Comparison of ENCODE assay signal across 12 mouse cellular contexts in genomic region chr9:120861788-120862345, GRCm38 (mm10).
A peak's percentile ranks its signal among the peaks of the same experiment; 100 is the strongest.
DNase-seq lines count a peak whose midpoint lies in the region; ATAC-seq lines count a peak whose summit lies in the region.
"Had no signal": no experiment of that assay in that cellular context is flagged by ENCODE, and none has a peak within 500 bp of the region (broad histone marks: within the 10 kb centered on the region; RNA-seq: fewer than 3 reads in every experiment).

No protein-coding gene starts in this region.

- H3K4me1 ChIP-seq in neural tube, embryonic 13.5 days (replicated peaks): peaks cover 47% of the 10 kb centered on the region
- H3K4me1 ChIP-seq in neural tube, embryonic 15.5 days: peaks cover 29% of the 10 kb centered on the region
- H3K4me1 ChIP-seq in forebrain, embryonic 16.5 days (replicated peaks; ENCODE audit: control insufficient read depth, insufficient read depth, low read length): peaks cover 31% of the 10 kb centered on the region
- peaks cover 41% of the 10 kb centered on the region for H3K4me1 ChIP-seq in midbrain, embryonic 12.5 days

- 0 out of 2 replicates have a peak overlapping the region, but pooled peaks have one; percentile 20 for H3K27ac ChIP-seq in neural tube, embryonic 13.5 days (replicated peaks)
- no peak overlapping the region for H3K27ac ChIP-seq in neural tube, embryonic 15.5 days (replicated peaks)
- no peak overlapping the region for H3K27ac ChIP-seq in forebrain, embryonic 16.5 days (ENCODE audit: low read length)
- H3K27ac ChIP-seq in midbrain, embryonic 12.5 days (replicated peaks): peak overlapping the region; percentile 73; the same call in 1 of the 2 replicates
- H3K27ac ChIP-seq: kidney, postnatal 0 days; stomach, embryonic 15.5 days had no signal

- ATAC-seq in neural tube, embryonic 13.5 days (ENCODE audit: low read depth): peak; percentile 37; the same call in 1 of the 2 replicates
- ATAC-seq in neural tube, embryonic 15.5 days (ENCODE audit: low FRiP score): no peak
- ATAC-seq in forebrain, embryonic 16.5 days: no peak
- 0 out of 2 replicates have a peak, but pooled peaks have one; percentile 11 for ATAC-seq in midbrain, embryonic 12.5 days (ENCODE audit: low FRiP score, low read depth)

- H3K9ac ChIP-seq in neural tube, embryonic 13.5 days: 0 out of 2 replicates have a peak overlapping the region, but pooled peaks have one; percentile 0
- H3K9ac ChIP-seq in neural tube, embryonic 15.5 days (replicated peaks): no peak overlapping the region
- 0 out of 2 replicates have a peak overlapping the region, but pooled peaks have one; percentile 27 for H3K9ac ChIP-seq in forebrain, embryonic 16.5 days (replicated peaks; ENCODE audit: low read depth, low read length)
- H3K9ac ChIP-seq in midbrain, embryonic 12.5 days (replicated peaks): no peak overlapping the region
- H3K9ac ChIP-seq: stomach, embryonic 15.5 days had no signal

- H3K9me3 ChIP-seq in neural tube, embryonic 13.5 days: no peaks in the 10 kb centered on the region
- no peaks in the 10 kb centered on the region for H3K9me3 ChIP-seq in neural tube, embryonic 15.5 days (replicated peaks)
- no peaks in the 10 kb centered on the region for H3K9me3 ChIP-seq in forebrain, embryonic 16.5 days (ENCODE audit: control insufficient read depth, low read length)
- no peaks in the 10 kb centered on the region for H3K9me3 ChIP-seq in midbrain, embryonic 12.5 days
- H3K9me3 ChIP-seq: stomach, embryonic 15.5 days had no signal

- WGBS in neural tube, embryonic 13.5 days: 33% methylated on average over 12 of the region's 12 CpGs
- WGBS in neural tube, embryonic 15.5 days: 26% methylated on average over 12 of the region's 12 CpGs
- WGBS in forebrain, embryonic 16.5 days: 24% methylated on average over 12 of the region's 12 CpGs
- WGBS in midbrain, embryonic 12.5 days: 57% methylated on average over 12 of the region's 12 CpGs

- DNase-seq in thymus, postnatal 36 days: no peak
- no peak for DNase-seq in spleen, postnatal 4 days (ENCODE audit: low spot score in 2 of 2)
- no peak for DNase-seq in adrenal gland, postnatal 36 days
- DNase-seq: gastrocnemius, postnatal 14 days; lung, adult 18-20 months; thymus, postnatal 25 days had no signal

- no peak overlapping the region for H3K4me2 ChIP-seq in neural tube, embryonic 13.5 days
- no peak overlapping the region for H3K4me2 ChIP-seq in neural tube, embryonic 15.5 days
- no peak overlapping the region for H3K4me2 ChIP-seq in forebrain, embryonic 16.5 days (ENCODE audit: low read length)
- no peak overlapping the region for H3K4me2 ChIP-seq in midbrain, embryonic 12.5 days (replicated peaks)
- H3K4me2 ChIP-seq: stomach, embryonic 15.5 days had no signal

- H3K4me3 ChIP-seq in neural tube, embryonic 13.5 days: no peak overlapping the region
- no peak overlapping the region for H3K4me3 ChIP-seq in neural tube, embryonic 15.5 days (replicated peaks)
- no peak overlapping the region for H3K4me3 ChIP-seq in forebrain, embryonic 16.5 days (replicated peaks; ENCODE audit: low read length)
- no peak overlapping the region for H3K4me3 ChIP-seq in midbrain, embryonic 12.5 days
- H3K4me3 ChIP-seq: stomach, embryonic 15.5 days had no signal

- no peaks in the 10 kb centered on the region for H3K36me3 ChIP-seq in neural tube, embryonic 13.5 days
- no peaks in the 10 kb centered on the region for H3K36me3 ChIP-seq in neural tube, embryonic 15.5 days
- no peaks in the 10 kb centered on the region for H3K36me3 ChIP-seq in forebrain, embryonic 16.5 days (ENCODE audit: control insufficient read depth, insufficient read depth)
- no peaks in the 10 kb centered on the region for H3K36me3 ChIP-seq in midbrain, embryonic 12.5 days
- H3K36me3 ChIP-seq: stomach, embryonic 15.5 days had no signal

- H3K27me3 ChIP-seq in neural tube, embryonic 13.5 days: 0 out of 2 replicates have a peak, but pooled peaks cover 9% of the 10 kb centered on the region
- 0 out of 2 replicates have a peak, but pooled peaks cover 3% of the 10 kb centered on the region for H3K27me3 ChIP-seq in neural tube, embryonic 15.5 days (replicated peaks)
- no peaks in the 10 kb centered on the region for H3K27me3 ChIP-seq in forebrain, embryonic 16.5 days (replicated peaks; ENCODE audit: control insufficient read depth, insufficient read depth, low read length)
- no peaks in the 10 kb centered on the region for H3K27me3 ChIP-seq in midbrain, embryonic 12.5 days
- H3K27me3 ChIP-seq: stomach, embryonic 15.5 days had no signal

Comparison
In these comparisons a context has a peak if more than half of its experiments do, and no peak if none do; other contexts are left out.
1. ATAC-seq: peak in neural tube, embryonic 13.5 days (single experiment) and midbrain, embryonic 12.5 days (single experiment); none in neural tube, embryonic 15.5 days (single experiment) and forebrain, embryonic 16.5 days (single experiment).
2. H3K27ac ChIP-seq: peak in neural tube, embryonic 13.5 days (single experiment) and midbrain, embryonic 12.5 days (single experiment); none in neural tube, embryonic 15.5 days (single experiment) and forebrain, embryonic 16.5 days (single experiment).
3. H3K9ac ChIP-seq: peak in neural tube, embryonic 13.5 days (single experiment) and forebrain, embryonic 16.5 days (single experiment); none in neural tube, embryonic 15.5 days (single experiment) and midbrain, embryonic 12.5 days (single experiment).